10 mouse cellular contexts compared by ENCODE assay signal in genomic region chr14:118322003-118322821, GRCm38 (mm10). TPM values are rescaled to one million over a fixed set of nuclear protein-coding genes. Genes with fewer than 3 reads are reported as not detected.
DNase-seq lines count a peak whose midpoint lies in the region; ATAC-seq and TF ChIP-seq lines count a peak whose summit lies in the region.
"Had no signal": no experiment of that assay in that cellular context is flagged by ENCODE, and none has a peak within 500 bp of the region (broad histone marks: within the 10 kb centered on the region; RNA-seq: fewer than 3 reads in every experiment).

No protein-coding gene starts in this region.

- no peaks in the 10 kb centered on the region for H3K36me3 ChIP-seq in lung, embryonic 14.5 days (ENCODE audit: insufficient read depth)
- H3K36me3 ChIP-seq in forebrain, postnatal 0 days (ENCODE audit: insufficient read depth): no peaks in the 10 kb centered on the region
- H3K36me3 ChIP-seq in liver, embryonic 13.5 days: no peaks in the 10 kb centered on the region
- no peaks in the 10 kb centered on the region for H3K36me3 ChIP-seq in stomach, embryonic 16.5 days (ENCODE audit: control insufficient read depth, insufficient read depth, low read length)

- 13% methylated on average over 25 of the region's 26 CpGs for WGBS in lung, embryonic 14.5 days
- 7% methylated on average over 26 of the region's 26 CpGs for WGBS in forebrain, postnatal 0 days
- WGBS in liver, embryonic 13.5 days (ENCODE audit: insufficient replicate concordance): 17% methylated on average over 26 of the region's 26 CpGs
- WGBS in stomach, embryonic 16.5 days: 14% methylated on average over 26 of the region's 26 CpGs

- H3K27ac ChIP-seq in lung, embryonic 14.5 days (ENCODE audit: low read depth): no peak overlapping the region
- no peak overlapping the region for H3K27ac ChIP-seq in forebrain, postnatal 0 days (ENCODE audit: low read depth, low read length)
- no peak overlapping the region for H3K27ac ChIP-seq in liver, embryonic 13.5 days
- H3K27ac ChIP-seq in stomach, embryonic 16.5 days (ENCODE audit: low read length): no peak overlapping the region

- peak overlapping the region; percentile 54 for H3K4me2 ChIP-seq in lung, embryonic 14.5 days
- H3K4me2 ChIP-seq in forebrain, postnatal 0 days (ENCODE audit: low read depth): peak overlapping the region; percentile 62
- H3K4me2 ChIP-seq in liver, embryonic 13.5 days: 0 out of 2 replicates have a peak overlapping the region, but pooled peaks have one; percentile 17
- peak overlapping the region; percentile 48 for H3K4me2 ChIP-seq in stomach, embryonic 16.5 days (ENCODE audit: low read depth, low read length)

- H3K27me3 ChIP-seq in lung, embryonic 14.5 days (ENCODE audit: insufficient read depth, low read length): peaks cover 30% of the 10 kb centered on the region; the same call in 1 of the 2 replicates
- no peaks in the 10 kb centered on the region; the same call in 1 of the 2 replicates for H3K27me3 ChIP-seq in forebrain, postnatal 0 days (ENCODE audit: insufficient read depth, low read length)
- peaks cover 41% of the 10 kb centered on the region for H3K27me3 ChIP-seq in liver, embryonic 13.5 days
- H3K27me3 ChIP-seq in stomach, embryonic 16.5 days (ENCODE audit: control insufficient read depth, insufficient read depth, low read length): peaks cover 7% of the 10 kb centered on the region

- no peaks in the 10 kb centered on the region for H3K4me1 ChIP-seq in lung, embryonic 14.5 days (ENCODE audit: insufficient read depth)
- peaks cover 4% of the 10 kb centered on the region; the same call in 1 of the 2 replicates for H3K4me1 ChIP-seq in forebrain, postnatal 0 days (ENCODE audit: insufficient read depth)
- H3K4me1 ChIP-seq in liver, embryonic 13.5 days (replicated peaks): no peaks in the 10 kb centered on the region
- peaks cover 4% of the 10 kb centered on the region; the same call in 1 of the 2 replicates for H3K4me1 ChIP-seq in stomach, embryonic 16.5 days (ENCODE audit: control insufficient read depth, insufficient read depth, low read length)

- no peak overlapping the region for H3K9ac ChIP-seq in lung, embryonic 14.5 days
- peak overlapping the region; percentile 25 for H3K9ac ChIP-seq in forebrain, postnatal 0 days
- H3K9ac ChIP-seq in liver, embryonic 13.5 days: no peak overlapping the region
- peak overlapping the region; percentile 16 for H3K9ac ChIP-seq in stomach, embryonic 16.5 days (ENCODE audit: low read length)

- peak; percentile 19 for DNase-seq in lung, embryonic 14.5 days
- DNase-seq in lung, adult 18-20 months: no peak
- peak; percentile 24 for DNase-seq in forebrain, postnatal 0 days
- no peak for DNase-seq in liver, embryonic 13.5 days
- DNase-seq in left cerebral cortex, adult 9 months (ENCODE audit: low spot score in 2 of 2): no peak
- no peak for DNase-seq in lung, postnatal 14 days
- DNase-seq: layer of hippocampus, postnatal 36 days; thymus, postnatal 36 days had no signal

- no peak for TF ChIP-seq CTCF in lung, embryonic 14.5 days (IDR thresholded peaks at IDR 0.05; ENCODE audit: low read depth)
- no peak for TF ChIP-seq CTCF in forebrain, postnatal 0 days (IDR thresholded peaks at IDR 0.05; ENCODE audit: low read depth)

- H3K9me3 ChIP-seq in lung, embryonic 14.5 days (ENCODE audit: low read depth, low read length): no peaks in the 10 kb centered on the region
- H3K9me3 ChIP-seq in forebrain, postnatal 0 days (ENCODE audit: low read length): no peaks in the 10 kb centered on the region
- no peaks in the 10 kb centered on the region for H3K9me3 ChIP-seq in liver, embryonic 13.5 days (replicated peaks)
- H3K9me3 ChIP-seq in stomach, embryonic 16.5 days (replicated peaks; ENCODE audit: control insufficient read depth, low read length): no peaks in the 10 kb centered on the region

- no peak for ATAC-seq in lung, embryonic 14.5 days (ENCODE audit: insufficient read depth)
- ATAC-seq in forebrain, postnatal 0 days: peak; percentile 47; the same call in 1 of the 2 replicates
- no peak for ATAC-seq in liver, embryonic 13.5 days (ENCODE audit: low read depth)
- ATAC-seq in stomach, embryonic 16.5 days (ENCODE audit: insufficient read depth, low FRiP score): no peak
- no peak for ATAC-seq in inflammation-experienced regulatory T-cells, adult 6 months

- H3K4me3 ChIP-seq in lung, embryonic 14.5 days (ENCODE audit: low read depth, low read length): peak overlapping the region; percentile 22
- peak overlapping the region; percentile 34 for H3K4me3 ChIP-seq in forebrain, postnatal 0 days (ENCODE audit: low read depth, low read length)
- no peak overlapping the region for H3K4me3 ChIP-seq in liver, embryonic 13.5 days (replicated peaks)
- peak overlapping the region; percentile 28 for H3K4me3 ChIP-seq in stomach, embryonic 16.5 days (replicated peaks; ENCODE audit: low read length)

RNA-seq across cellular contexts. Expression of gene Gm9376, which starts 55.5 kb away (rescaled TPM):
- polyA plus RNA-seq in lung, embryonic 14.5 days (2014; fragmentation: Nextera tagmentation; extraction: Ambion mirVana): not detected in 2 replicates
- total RNA-seq in forebrain, postnatal 0 days (2014; rRNA removed): not detected in 2 replicates
- not detected in 2 replicates for polyA plus RNA-seq in forebrain, postnatal 0 days (2015; fragmentation: Nextera tagmentation; extraction: Ambion mirVana)
- polyA plus RNA-seq in liver, embryonic 13.5 days (2015; fragmentation: Nextera tagmentation; extraction: Ambion mirVana): not detected in 2 replicates
- polyA plus RNA-seq in stomach, embryonic 16.5 days (2015; fragmentation: Nextera tagmentation; extraction: Ambion mirVana): not detected in 2 replicates
- not detected for polyA plus RNA-seq in inflammation-experienced regulatory T-cells, adult 6 months (2017; shearing (Covaris generic))
- total RNA-seq: layer of hippocampus, postnatal 36 days had no signal

Comparison
In these comparisons a context has a peak if more than half of its experiments do, and no peak if none do; other contexts are left out.
1. DNase-seq: peak in lung, embryonic 14.5 days (single experiment) and forebrain, postnatal 0 days (single experiment); none in lung, adult 18-20 months (0 of 2), liver, embryonic 13.5 days (single experiment), left cerebral cortex, adult 9 months (0 of 2) and lung, postnatal 14 days (single experiment).
2. H3K9ac ChIP-seq: peak in forebrain, postnatal 0 days (single experiment) and stomach, embryonic 16.5 days (single experiment); none in lung, embryonic 14.5 days (single experiment) and liver, embryonic 13.5 days (single experiment).
3. Peak in every context shown above with its lines, with median percentiles within 50 percentile points of each other: H3K4me2 ChIP-seq.